Mouse (Mus musculus): ENCODE measurements around the gene Slc9a9.
A peak's percentile ranks its signal among the peaks of the same experiment; 100 is the strongest.

Gene Slc9a9

GRCm38 (mm10) chr9:94732599-94733287, 63.0 kb downstream of the Slc9a9 start:
- no peak for DNase-seq (ENCODE audit: low spot score)

- no peak for DNase-seq (ENCODE audit: low spot score)
Measured at GRCm38 (mm10) chr9:94734320-94734719, 64.6 kb downstream of the Slc9a9 start.

GRCm38 (mm10) chr9:94737226-94737625, 67.5 kb downstream of the Slc9a9 start:
- no peak for DNase-seq (ENCODE audit: low spot score)

- DNase-seq (ENCODE audit: low spot score) = peak; percentile 35
Measured at GRCm38 (mm10) chr9:94738555-94739427, 69.1 kb downstream of the Slc9a9 start.

GRCm38 (mm10) chr9:94740841-94741240, 71.1 kb downstream of the Slc9a9 start:
- DNase-seq (ENCODE audit: low spot score) = no peak

GRCm38 (mm10) chr9:94743291-94743690, 73.6 kb downstream of the Slc9a9 start:
- DNase-seq (ENCODE audit: low spot score) = no peak

GRCm38 (mm10) chr9:94748503-94748902, 78.8 kb downstream of the Slc9a9 start:
- no peak for DNase-seq (ENCODE audit: low spot score)

GRCm38 (mm10) chr9:94750187-94750586, 80.5 kb downstream of the Slc9a9 start:
- DNase-seq (ENCODE audit: low spot score) = no peak

- no peak for DNase-seq (ENCODE audit: low spot score)
Measured at GRCm38 (mm10) chr9:94750935-94751637, 81.4 kb downstream of the Slc9a9 start.

GRCm38 (mm10) chr9:94751638-94752021, 81.9 kb downstream of the Slc9a9 start:
- no peak for DNase-seq (ENCODE audit: low spot score)

GRCm38 (mm10) chr9:94752121-94752520, 82.4 kb downstream of the Slc9a9 start:
- no peak for DNase-seq (ENCODE audit: low spot score)

GRCm38 (mm10) chr9:94759904-94760303, 90.2 kb downstream of the Slc9a9 start:
- DNase-seq (ENCODE audit: low spot score) = no peak

GRCm38 (mm10) chr9:94768114-94768513, 98.4 kb downstream of the Slc9a9 start:
- no peak for DNase-seq (ENCODE audit: low spot score)

- no peak for DNase-seq (ENCODE audit: low spot score)
Measured at GRCm38 (mm10) chr9:94768524-94768923, 98.8 kb downstream of the Slc9a9 start.

- no peak for DNase-seq (ENCODE audit: low spot score)
Measured at GRCm38 (mm10) chr9:94773357-94773756, 103.6 kb downstream of the Slc9a9 start.

GRCm38 (mm10) chr9:94788261-94788660, 118.6 kb downstream of the Slc9a9 start:
- no peak for DNase-seq (ENCODE audit: low spot score)

GRCm38 (mm10) chr9:94790966-94791365, 121.3 kb downstream of the Slc9a9 start:
- DNase-seq (ENCODE audit: low spot score) = no peak

GRCm38 (mm10) chr9:94803073-94803472, 133.4 kb downstream of the Slc9a9 start:
- no peak for DNase-seq (ENCODE audit: low spot score)

GRCm38 (mm10) chr9:94805506-94805905, 135.8 kb downstream of the Slc9a9 start:
- DNase-seq (ENCODE audit: low spot score) = no peak

GRCm38 (mm10) chr9:94815518-94815917, 145.8 kb downstream of the Slc9a9 start:
- DNase-seq (ENCODE audit: low spot score) = no peak

- no peak for DNase-seq (ENCODE audit: low spot score)
Measured at GRCm38 (mm10) chr9:94821268-94821667, 151.6 kb downstream of the Slc9a9 start.

GRCm38 (mm10) chr9:94833836-94834235, 164.1 kb downstream of the Slc9a9 start:
- DNase-seq (ENCODE audit: low spot score) = no peak

GRCm38 (mm10) chr9:94837384-94837783, 167.7 kb downstream of the Slc9a9 start:
- no peak for DNase-seq (ENCODE audit: low spot score)

All from T-cell, adult 2 months (primary cell).